Mouse (Mus musculus): ENCODE data around the gene Arid5b. TPM values are rescaled to one million over a fixed set of nuclear protein-coding genes. Genes with fewer than 3 reads are reported as not detected.

Arid5b gene
- total RNA-seq, 2 experiments from 2014 or later = 14.0 to 25.3 TPM

DNA sequence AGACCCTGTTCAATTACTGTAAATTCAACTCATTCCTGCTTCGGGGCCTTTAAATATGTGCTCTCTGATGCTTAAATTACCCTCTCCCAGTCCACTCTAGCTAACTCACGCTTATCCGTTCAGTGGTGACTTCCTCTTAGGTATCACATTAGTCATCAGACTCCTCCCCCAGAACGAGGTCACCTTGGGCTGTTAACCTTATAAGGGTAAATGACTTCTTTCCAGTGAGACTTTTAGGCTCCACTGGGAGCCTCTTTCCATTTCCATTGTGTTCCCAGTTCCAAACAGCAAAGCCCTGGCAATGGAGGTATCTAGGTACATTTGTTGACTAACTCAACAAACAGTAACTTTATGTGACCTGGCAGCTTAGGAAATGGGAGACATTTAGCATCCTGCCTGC is 186.7 kb downstream of the Arid5b start:
- no peak for DNase-seq (ENCODE audit: low spot score in 2 of 2)

DNA sequence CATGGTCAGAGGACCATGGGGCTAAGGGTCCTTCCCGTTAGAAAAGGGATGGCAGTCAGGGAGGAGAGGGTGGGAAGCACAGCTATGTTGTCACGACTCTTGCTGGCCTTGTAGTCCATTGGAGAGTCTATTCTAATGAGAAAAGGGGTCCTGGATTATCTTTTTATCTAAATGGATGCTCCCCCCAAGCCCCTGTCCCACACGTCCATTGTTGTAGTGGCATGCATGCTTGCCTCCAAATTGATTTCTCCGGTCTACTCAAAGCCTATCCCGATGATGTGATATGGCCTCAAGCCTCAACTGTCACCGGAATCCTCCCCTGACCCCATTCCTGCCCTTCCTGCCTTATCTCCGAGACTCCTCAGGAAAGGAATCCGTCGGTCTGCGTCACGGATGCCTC is 187.5 kb downstream of the Arid5b start:
- DNase-seq (ENCODE audit: low spot score in 2 of 2) = no peak

DNA sequence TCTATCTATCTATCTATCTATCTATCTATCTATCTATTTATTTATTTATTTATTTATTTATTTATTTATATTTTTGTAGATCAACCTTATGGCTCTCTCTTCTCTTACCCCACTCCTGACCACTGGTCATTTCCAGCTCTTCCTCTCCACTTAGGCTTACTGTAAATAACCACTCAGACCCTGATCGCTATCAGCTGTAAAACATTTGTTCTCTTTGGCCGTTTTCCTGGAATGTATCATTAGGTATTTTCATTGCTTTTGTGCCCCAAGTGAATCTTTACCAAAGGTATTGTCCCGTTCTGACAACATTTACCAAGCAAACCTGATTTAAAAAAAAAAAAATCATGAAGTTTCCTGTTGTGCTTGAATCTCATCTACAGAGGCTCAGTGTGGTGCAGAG is 188.0 kb downstream of the Arid5b start:
- no peak for DNase-seq (ENCODE audit: low spot score in 2 of 2)

DNA sequence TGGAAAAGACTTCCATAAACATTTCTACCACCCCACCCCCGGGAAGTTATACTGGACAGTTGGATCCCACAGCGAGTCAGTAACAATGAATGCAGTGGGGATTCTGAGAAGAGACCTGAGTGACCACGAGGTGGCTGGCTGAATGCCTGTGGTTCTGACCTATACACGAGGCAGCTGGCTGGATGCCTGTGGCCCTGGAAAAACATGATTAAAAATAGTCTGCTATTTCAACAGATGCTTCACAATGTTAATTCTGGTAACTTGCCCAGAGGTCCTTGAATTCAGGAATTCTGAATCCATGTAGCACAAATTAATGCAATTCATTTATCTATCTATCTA is 188.4 kb downstream of the Arid5b start:
- DNase-seq (ENCODE audit: low spot score in 2 of 2) = peak; percentile 56 to 68

DNA sequence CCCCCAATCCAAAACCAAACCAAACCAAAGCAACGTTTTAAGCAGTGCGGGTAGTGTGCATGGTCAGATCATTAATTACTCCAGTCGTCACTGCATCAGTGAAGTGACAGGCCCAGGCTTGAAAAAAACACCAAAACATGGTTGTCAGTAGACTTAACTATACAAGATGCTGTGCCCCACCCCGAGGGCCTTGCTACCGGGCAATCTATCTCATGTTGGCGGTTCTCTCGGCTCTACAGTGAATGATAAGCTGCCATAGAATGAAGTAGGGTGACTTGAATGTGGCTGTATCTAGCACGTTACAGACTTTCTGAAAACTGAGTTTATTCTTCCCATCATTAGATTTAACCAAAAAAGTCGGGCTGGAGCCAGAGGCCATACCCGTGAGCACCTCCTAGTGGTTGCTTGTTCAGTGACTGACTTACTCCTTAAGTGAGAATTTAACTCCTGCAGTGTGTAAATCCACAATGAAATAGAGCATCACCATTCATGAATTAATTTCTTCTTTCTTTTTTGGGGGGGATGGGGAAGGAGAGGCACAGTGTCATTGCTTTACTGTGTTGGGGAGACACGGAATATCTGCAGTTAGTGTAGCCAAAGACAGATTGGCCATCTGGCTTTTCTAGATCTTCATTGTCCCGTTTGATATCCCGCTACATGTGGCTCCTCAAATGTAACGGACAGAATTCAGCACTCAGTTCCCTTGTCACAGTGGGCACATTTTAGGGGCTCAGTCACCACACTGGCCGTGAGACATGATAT is 188.9 kb downstream of the Arid5b start:
- no peak for DNase-seq (ENCODE audit: low spot score in 2 of 2)

DNA sequence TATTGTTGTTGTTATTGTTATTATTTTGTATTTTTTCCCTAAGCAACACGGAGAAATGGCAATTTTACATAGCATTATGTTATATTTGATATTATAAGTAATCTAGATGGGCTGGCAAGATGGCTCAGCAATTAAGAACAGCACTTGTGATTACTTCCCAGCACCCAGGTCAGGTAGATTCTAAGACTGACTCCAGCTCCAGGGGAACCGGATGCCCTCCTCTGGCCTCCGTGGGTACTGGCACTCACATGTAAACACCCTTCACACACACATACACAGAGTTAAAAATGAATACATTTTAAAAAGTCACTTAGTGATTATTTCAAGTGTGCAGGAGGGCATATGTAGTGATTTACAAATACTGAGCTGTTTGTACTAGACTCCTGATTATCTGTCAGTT is 190.8 kb downstream of the Arid5b start:
- no peak for DNase-seq (ENCODE audit: low spot score in 2 of 2)

DNA sequence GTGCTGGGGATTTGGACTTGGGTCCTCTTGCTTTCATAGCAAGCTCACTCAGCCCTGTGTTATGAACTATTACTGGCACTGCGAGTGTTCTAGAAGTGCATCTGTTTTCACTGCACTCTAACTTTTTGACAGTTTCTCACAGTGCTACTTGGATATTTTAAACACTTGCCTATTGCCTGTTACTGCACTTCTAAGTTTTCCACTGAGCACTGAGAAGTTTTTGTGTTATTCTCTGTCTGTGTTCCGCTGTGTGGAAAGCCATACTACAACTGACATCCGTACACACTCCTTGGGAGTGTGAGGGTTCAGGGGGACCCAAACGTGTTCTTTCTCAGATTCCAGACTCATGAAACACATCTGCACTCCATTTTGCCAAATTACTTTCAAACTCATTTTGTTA is 191.6 kb downstream of the Arid5b start:
- DNase-seq (ENCODE audit: low spot score in 2 of 2) = no peak

DNA sequence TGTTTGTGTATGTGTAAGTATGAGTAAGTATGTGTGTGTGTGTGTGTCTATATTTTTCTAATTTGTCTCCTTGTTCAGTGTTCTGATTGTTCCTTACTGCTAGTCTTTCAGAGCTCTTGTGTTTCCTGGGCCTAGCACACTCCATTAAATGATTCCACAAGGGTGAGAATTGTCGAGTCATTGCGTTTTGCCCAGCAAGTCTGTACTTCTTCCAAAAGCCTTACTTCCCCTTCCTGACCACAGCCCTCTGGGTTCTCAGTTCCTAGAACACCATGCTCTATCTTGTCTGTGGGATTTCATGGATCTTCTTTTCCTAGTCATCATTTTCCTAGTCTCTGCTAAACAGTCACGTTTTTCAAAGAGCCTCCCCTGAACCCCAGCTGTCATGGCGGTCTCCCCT is 193.0 kb downstream of the Arid5b start:
- no peak for DNase-seq (ENCODE audit: low spot score in 2 of 2)

DNA sequence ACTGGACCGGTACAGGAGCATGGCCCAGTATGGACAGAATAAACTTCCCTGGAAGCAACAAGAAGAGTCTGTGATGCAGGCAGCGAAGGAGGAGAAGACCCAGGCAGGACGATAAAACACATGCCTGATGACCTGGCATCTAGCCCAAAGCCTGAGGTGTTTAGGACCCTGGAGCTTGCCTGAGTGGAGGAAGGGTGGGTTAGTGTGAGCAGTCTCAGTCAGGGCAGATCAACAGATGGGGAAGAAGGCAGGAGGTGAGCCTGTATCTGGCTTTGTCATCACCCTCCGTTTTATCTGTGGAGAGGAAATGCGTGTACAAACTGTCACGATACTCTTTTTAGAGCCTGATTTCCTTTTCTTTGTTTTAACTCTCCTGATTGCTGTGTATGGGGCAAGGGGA is 196.8 kb downstream of the Arid5b start:
- DNase-seq (ENCODE audit: low spot score in 2 of 2) = no peak

DNA sequence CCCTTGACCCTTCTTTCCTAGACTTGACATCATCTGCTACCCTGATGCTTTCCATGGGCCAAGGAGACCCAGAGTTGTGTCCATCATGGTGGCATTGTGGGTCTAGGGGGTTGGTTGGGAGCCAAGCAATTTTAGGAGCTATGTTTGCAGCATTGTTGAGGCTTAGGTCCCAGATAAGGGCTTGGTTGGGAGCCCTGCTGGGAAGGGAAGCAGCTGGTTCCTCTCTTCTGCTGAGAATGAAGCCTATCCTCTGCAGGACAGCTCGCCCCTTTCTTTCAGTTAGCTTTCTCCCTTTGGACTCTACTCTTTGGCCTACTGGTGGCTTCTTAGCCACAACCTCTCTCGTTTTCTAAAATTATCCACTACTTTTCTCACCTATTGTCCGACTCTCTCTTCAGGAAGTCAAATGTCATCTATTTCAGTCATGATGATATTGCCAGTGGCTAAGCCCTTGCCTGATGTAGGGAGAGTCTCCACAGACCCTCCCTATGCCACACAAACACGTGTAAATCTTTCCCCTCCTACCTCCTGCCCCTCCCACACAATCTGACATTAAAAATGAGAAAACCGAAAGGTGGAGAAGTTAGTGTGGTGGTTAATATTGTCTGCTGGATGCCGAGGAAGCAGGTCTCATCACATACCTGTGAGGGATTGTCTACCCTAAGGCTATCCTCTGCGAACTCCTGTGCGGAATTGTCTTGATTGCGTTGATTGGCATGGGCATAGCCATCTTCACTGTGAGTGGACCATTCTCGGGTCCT is 198.4 kb downstream of the Arid5b start:
- no peak for DNase-seq (ENCODE audit: low spot score in 2 of 2)

DNA sequence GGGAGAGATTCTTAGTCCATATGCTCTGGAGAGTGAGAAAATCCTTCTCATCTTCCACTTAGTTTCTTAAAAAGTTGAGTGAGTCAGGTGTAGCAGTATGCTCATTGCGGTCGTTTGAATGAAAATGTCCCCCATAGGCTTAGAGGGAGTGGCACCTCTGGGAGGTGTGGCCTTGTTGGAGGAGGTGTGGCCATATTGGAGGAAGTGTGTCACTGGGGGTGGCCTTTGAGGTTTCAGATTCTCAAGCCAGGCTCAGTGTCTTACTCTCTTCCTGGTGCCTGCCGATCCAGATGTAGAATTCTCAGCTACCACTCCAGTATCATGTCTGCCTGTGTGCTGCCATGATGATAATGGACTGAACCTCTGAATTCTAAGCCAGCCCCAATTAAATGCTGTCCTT is 199.8 kb downstream of the Arid5b start:
- no peak for DNase-seq (ENCODE audit: low spot score in 2 of 2)

DNA sequence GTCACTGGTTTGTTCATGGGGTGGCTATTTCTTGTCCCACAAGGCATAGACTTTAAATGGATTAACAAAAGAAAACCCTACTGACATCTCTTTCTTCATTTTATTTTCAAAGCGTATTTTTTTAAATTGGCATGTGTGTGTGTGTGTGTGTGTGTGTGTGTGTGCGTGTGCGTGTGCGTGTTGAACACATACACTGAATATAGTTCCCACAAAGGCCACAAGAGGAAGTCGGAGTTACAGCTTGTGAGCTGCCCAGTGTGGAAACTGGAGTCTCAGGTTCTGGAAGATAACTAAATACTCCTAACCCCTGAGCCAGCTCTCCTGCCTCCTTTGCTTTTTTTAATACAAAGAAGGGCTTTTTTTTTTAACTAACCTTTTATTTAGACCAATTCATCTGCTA is 203.4 kb downstream of the Arid5b start:
- no peak for DNase-seq (ENCODE audit: low spot score in 2 of 2)

DNA sequence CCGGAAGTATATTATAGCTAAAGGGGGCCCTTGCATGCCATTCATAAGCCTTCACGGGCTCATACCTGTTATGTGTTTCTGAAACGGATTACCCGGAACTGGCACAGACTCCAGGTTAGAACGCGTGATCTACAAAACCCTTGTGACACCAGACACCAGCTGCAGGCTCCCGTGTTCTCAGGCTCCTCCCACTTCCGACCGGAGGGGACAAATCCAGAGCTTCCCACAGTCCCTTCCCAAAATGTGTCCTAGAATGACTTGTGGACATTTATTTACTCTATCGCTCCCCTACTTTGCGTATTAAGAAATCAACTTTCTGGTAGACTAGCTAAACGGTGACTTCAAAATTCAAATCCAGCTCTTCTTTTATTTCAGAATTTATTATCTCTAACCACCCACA is 204.2 kb downstream of the Arid5b start:
- DNase-seq (ENCODE audit: low spot score in 2 of 2) = no peak

DNA sequence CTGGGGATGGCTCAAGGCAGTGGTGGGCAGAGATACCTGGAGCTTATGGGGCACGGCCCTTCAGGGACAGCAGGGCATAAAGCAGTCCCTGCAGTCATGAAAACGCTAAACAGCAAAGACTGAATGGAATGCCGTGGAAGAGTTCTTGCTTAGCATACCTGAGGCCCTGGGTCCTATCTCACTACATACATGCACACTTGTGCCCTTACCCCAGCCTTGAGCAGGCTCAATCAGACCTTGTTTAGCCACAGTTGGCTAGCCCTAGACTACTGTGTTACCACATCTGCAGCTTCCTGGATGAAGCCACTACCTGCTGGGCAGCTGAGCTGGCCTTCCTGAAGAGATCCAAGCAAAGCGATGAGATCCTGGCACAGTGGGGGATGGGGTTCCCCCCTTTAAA is 205.9 kb downstream of the Arid5b start:
- DNase-seq (ENCODE audit: low spot score in 2 of 2) = no peak

DNA sequence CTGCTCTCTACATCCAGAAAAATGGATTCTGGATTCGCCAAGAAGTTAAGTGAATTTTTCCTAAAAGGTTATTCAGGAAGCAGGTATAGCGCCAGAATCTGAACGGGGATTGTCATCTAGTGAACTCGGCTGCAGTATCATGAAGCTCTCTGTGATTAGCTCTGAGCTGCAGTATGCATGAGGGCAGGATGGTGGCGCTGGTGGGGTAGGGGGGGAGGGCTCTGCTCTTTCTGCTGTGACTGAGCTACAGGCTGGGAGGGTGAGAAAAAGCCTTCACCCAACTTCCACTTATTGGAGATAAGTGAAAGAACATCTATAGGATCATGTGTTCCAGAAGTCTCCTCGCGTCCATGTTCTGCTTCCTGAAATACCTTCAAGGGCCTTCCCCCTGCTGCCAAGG is 207.5 kb downstream of the Arid5b start:
- DNase-seq (ENCODE audit: low spot score in 2 of 2) = no peak

DNA sequence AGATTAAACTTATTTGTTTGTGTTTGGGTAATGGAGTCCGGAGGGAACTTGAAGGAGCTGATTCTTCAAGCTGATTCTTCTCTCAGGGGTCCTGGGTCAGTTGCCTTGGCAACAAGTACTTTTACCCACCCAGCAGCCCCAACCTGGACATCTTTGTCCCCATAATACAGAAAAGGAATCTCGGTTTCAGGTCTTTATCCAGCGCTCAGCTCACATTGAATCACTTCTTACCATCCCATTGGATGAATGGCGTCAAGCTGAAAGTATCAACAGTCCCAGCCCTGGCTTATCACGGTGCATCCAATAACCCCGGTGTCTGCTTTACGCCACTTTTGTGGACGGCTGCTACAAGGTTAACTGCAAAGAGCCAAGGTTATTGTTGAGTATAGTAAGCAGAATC is 210.1 kb downstream of the Arid5b start:
- no peak for DNase-seq (ENCODE audit: low spot score in 2 of 2)

DNA sequence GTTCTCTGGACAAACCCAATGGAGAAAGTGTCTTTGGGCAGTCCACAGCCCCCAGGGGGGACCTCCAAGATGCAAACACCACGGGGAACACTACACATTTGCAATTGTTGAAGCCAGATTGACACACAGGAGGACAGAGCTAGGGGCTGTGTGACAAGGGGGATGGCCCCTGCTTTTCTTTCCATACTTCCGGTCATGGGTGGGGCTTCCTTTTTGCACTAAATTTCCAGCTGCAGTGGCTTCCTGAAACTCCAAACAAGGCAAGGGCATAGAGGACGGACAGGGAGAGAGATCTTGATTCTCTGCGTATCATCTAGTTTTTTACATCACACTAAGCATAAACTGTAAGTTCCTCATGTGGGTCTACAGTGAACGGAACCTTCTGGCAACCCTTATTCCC is 210.6 kb downstream of the Arid5b start:
- DNase-seq (ENCODE audit: low spot score in 2 of 2) = no peak

DNA sequence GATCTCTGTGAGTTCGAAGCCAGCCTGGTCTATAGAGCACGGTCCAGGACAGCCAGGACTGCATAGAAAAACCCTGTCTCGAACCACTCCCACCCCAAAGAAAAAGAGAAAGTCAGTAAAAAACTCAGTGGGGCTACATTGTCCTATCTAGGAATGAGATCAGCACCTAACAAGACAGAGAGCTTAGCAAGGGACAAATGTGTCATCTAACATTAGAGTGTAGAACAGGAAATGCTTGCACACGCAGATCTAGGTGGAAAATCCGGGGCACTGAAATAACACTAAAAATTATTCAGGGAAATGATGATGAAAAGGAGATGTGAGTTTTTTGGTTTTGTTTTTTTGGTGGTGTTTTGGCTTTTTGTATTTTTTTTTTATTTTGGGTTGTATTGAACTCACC is 212.4 kb downstream of the Arid5b start:
- DNase-seq (ENCODE audit: low spot score in 2 of 2) = no peak

DNA sequence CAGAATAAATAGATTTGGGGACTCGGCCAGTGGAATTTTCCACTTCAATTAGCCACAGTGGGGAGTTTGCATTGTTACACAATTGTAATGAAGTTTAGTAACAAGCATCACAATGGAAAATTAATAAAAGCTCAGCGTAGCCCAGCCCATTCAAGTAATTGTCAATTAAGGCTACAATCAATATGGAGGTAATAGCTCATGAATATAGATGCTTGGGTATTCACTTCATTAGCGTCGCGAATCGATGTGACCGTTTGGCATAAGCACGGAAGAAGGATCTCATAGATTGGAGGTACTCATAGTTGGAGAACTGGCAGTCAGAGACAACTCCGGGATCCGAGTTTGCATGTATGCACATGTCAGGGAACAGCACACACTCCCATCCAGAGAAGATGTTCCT is 214.0 kb downstream of the Arid5b start:
- no peak for DNase-seq (ENCODE audit: low spot score in 2 of 2)

DNA sequence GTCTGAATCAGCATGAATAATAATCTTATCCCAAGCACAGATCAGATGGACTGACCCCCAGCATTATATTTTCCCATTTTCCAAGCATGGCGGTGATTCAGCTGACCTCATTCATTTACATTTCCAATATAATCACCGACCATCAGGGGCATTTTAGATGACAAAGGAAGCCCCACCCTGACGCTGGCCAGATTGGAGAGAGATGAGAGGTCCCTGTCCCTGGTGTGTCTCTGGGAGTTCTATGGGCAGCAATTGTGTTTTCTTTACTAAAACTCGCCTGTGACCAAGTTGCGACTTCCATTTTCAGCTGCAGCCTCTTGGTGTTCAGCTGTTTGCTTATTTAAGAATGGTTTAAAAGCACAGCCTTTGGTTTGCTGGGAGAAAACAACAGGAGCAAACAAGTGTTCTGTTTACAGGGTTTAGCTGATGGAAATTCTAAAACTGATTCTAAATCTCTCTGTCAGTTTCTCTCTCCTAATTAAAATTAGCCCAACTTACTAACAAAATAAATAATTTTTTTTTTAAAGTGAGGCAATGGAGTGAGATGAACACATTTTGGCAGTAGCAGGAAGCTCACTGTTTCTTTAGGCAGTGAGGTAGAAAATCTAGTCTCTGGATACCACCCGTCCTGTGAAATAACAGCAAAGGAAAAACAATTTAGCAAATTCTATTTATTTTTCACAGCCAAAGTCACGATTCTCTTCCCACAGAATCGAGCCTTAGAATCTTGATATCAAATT is 214.6 kb downstream of the Arid5b start:
- DNase-seq (ENCODE audit: low spot score in 2 of 2) = no peak

DNA sequence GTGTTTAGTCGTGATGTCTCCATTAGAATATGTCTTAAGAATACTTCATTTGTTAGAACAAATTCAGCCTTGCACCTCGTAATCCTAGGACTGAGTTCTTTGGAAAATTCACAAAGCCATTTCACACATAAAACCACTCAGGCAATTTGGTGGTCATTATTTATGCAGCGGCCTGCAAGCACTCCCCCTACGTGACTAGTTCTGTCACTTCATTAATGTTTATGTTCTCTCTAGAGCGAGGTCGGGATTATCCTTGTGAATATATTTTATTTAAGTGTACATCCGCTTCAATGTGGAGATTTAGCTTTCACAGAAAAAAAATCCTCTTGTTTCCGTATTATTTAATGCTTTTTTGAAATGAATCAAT is 217.3 kb downstream of the Arid5b start:
- no peak for DNase-seq (ENCODE audit: low spot score in 2 of 2)

DNA sequence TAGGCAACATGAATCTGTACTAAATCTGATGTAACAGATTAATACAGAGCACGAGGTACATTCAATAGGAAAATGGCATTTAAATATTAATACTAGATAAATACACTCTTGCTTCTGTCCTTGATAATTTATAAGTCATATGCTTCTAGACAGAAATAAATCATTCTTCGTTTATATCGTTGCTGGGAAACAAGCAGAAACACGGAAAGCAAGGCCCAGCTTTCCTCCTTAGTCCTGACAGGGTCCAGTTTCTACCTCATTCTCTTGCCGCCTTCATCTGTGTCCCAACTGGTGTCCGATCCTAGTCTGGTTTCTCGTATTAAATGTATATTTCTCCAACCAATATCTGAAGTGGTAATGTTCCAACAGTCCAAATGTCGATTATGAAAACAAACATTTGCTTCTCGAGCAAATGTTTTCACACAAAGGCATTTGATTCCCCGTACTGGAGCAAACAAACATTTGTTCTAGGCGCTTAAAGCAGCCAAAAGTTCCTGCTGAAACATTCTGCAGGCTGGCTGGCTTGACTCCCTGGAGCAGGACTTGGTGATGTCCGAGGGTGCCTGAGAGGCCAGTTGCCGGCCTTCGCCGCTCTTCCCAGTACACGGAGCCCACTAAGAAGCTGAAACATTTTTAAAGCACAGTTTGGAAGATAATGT is 217.8 kb downstream of the Arid5b start:
- no peak for DNase-seq (ENCODE audit: low spot score in 2 of 2)

All from adrenal gland, adult 18-20 months (tissue).